Mouse (Mus musculus): ENCODE data around the gene Myoz1.

GRCm38 (mm10) chr14:20667469-20667868, 11.1 kb upstream of the Myoz1 start:
- TF ChIP-seq CTCF (IDR thresholded peaks at IDR 0.05; ENCODE audit: borderline replicate concordance, extremely low read depth, insufficient read depth, insufficient read length): no peak
- no peak for TF ChIP-seq POLR2A (IDR thresholded peaks at IDR 0.05; ENCODE audit: borderline replicate concordance, extremely low read depth, insufficient read depth, insufficient read length, poor library complexity, severe bottlenecking)
